Mouse (Mus musculus): ENCODE measurements around the gene Txnip. TPM values are rescaled to one million over a fixed set of nuclear protein-coding genes. Genes with fewer than 3 reads are reported as not detected.
A peak's percentile ranks its signal among the peaks of the same experiment; 100 is the strongest.

Txnip gene
- polyA plus RNA-seq, 1 experiment from 2014 or later: 153 TPM

DNA sequence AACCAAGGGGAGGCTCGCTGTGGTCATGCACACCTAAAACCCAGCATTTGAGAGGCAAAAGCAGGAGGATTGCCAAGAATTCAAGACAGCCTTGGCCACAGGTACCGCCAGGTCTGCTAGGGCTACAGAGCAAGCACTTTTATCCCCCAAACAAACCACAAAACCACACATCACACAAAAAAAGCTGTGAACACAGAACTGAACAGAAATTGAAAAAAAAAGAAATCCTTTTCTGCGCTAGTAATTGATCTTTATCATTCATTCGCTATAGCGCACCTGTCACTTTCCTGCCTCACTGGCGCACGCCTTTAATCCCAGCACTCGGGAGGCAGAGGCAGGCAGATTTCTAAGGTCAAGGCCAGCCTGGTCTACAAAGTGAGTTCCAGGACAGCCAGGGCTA lies 5.5 kb downstream of the Txnip start:
- Histone ChIP-seq H3K4me2 (no peak overlapping the region), H3K4me1 (peaks cover 67% of the 10 kb centered on the region), H3K36me3 (peaks cover 25% of the 10 kb centered on the region), H3K9ac (no peak overlapping the region), H3K4me3 (replicated peaks) (no peak overlapping the region), H3K27ac (peak overlapping the region; percentile 90), H3K9me3 (replicated peaks) (no peaks in the 10 kb centered on the region), H3K27me3 (no peaks in the 10 kb centered on the region)
- WGBS: 91% methylated on average over 8 of the region's 8 CpGs
- ATAC-seq (replicated peaks; ENCODE audit: low FRiP score): no peak

DNA sequence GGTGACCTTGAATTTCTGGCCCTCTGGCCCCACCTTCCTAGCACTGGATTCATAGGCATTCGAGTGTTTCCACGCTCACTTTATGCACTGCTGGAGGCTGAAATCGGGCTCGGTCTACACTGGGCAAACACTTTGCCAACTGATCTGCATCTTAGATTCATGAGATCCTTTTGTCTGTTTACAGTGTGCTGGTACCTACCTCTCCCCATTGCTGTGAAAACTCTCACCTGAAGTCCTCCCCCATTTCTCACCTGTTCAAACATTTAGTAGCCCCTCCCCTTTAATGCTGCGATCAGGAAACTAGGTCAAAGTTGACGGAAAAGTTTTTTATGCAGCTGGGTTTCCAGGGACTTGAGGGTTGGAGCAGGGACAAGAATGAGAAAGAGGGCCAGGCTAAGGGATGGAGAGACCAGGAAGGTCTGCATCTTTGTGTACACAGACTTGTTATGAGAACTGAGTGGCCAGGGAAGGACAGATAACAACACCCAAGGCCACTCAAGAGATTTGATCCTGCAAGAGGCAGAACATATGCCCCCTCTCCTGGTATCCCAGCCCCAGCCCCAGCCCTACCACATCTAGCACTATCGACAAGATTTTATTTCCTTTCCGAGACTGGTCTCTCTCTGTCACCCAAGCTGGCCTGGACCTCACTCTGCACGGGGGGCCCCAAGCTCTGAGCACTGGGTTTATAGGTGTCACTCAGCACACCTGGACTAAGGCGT lies 6.3 kb downstream of the Txnip start:
- no peaks in the 10 kb centered on the region for H3K9me3 ChIP-seq (replicated peaks)
- H3K27ac ChIP-seq: peak overlapping the region; percentile 90
- 0 out of 2 replicates have a peak overlapping the region, but pooled peaks have one; percentile 0 for H3K4me3 ChIP-seq (replicated peaks)
- WGBS: 42% methylated on average over 10 of the region's 10 CpGs
- H3K4me2 ChIP-seq: peak overlapping the region; percentile 32
- H3K27me3 ChIP-seq: no peaks in the 10 kb centered on the region
- peaks cover 25% of the 10 kb centered on the region for H3K36me3 ChIP-seq
- peak; percentile 36; the same call in 1 of the 2 replicates for ATAC-seq (replicated peaks; ENCODE audit: low FRiP score)
- peaks cover 72% of the 10 kb centered on the region for H3K4me1 ChIP-seq
- peak overlapping the region; percentile 18; the same call in 1 of the 2 replicates for H3K9ac ChIP-seq

DNA sequence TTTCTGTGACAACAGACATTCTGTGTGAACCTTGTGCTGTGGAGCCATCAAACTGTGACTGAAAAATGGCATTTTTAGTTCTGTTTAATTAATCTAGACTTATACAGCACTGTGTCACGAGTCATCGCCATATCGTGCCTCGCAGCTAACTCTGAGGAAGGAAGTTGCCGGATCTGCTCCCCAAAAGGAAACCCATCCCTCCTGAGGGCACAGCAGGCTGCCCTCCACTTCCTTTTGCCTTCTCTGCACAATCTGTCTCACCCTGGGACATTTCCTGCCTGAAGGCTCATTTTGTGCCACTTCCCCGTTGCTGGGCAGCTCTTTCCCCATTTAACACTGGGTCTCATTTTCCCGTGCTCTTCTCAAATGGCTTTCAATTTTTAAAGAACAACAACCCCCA lies 6.9 kb downstream of the Txnip start:
- Histone ChIP-seq H3K4me3 (replicated peaks) (0 out of 2 replicates have a peak overlapping the region, but pooled peaks have one; percentile 0), H3K9me3 (replicated peaks) (no peaks in the 10 kb centered on the region), H3K4me2 (peak overlapping the region; percentile 32), H3K27me3 (no peaks in the 10 kb centered on the region), H3K9ac (peak overlapping the region; percentile 18; the same call in 1 of the 2 replicates), H3K36me3 (peaks cover 19% of the 10 kb centered on the region), H3K27ac (peak overlapping the region; percentile 90), H3K4me1 (peaks cover 68% of the 10 kb centered on the region)
- 18% methylated on average over 7 of the region's 7 CpGs for WGBS
- ATAC-seq (replicated peaks; ENCODE audit: low FRiP score): peak; percentile 27; the same call in 1 of the 2 replicates

DNA sequence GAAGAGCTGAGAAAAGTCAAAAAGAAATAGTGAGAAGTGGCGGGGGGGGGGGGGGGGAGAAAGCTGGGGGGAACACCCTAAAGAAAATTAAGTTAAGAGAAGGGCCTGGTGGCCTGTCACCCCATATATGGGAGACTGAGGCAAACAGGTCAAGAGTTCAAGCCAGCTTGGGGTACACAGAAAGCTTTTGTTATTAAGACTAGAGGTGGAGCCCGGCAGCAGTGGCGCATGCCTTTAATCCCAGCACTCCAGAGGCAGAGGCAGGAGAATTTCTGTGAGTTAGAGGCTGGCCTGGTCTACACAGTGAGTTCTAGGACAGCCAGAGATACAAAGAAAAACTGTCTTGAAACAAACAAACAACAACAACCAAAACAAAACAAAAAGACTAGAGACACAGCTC lies 7.3 kb downstream of the Txnip start:
- H3K4me1 ChIP-seq: peaks cover 66% of the 10 kb centered on the region
- peak overlapping the region; percentile 32; the same call in 1 of the 2 replicates for H3K4me2 ChIP-seq
- H3K27ac ChIP-seq: peak overlapping the region; percentile 90
- no peak overlapping the region for H3K4me3 ChIP-seq (replicated peaks)
- H3K9me3 ChIP-seq (replicated peaks): no peaks in the 10 kb centered on the region
- no peaks in the 10 kb centered on the region for H3K27me3 ChIP-seq
- ATAC-seq (replicated peaks; ENCODE audit: low FRiP score): no peak
- 82% methylated on average over 3 of the region's 3 CpGs for WGBS
- no peak overlapping the region for H3K9ac ChIP-seq
- H3K36me3 ChIP-seq: peaks cover 15% of the 10 kb centered on the region

DNA sequence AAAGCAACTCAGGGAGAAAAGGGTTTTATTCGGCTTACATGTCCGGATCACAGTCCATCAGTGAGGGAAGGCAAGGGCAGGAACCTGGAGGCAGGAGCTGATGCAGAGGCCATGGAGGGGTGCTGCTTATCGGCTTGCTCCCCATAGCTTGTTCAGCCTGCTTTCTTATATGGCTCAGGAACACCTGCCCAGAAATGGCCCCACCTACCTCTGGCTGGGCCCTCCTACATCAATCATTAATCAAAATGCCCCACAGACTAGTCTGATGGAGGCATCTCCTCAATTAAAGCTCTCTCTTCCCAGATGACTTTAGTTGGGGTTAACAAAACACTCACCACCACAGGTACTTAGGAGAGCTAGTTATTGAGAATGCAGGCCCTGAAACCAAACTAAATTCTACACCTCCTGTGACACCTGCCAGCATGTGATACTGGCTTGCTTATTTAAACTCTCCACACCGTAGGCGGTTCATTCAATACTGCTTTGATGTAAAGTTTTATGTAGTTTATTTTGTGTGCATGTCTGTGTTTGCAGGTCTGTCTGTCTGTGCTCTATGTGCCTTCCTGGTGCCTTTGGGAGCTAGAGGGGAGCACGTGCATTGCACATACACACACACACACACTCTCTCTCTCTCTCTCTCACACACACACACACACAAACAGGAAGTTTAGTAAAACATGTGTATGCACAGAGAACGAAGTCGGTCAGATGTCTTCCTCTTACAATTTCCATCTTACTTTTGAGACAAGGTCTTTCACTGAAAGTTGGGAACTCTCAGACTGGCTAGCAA lies 9.1 kb downstream of the Txnip start:
- no peak for ATAC-seq (replicated peaks; ENCODE audit: low FRiP score)
- no peaks in the 10 kb centered on the region for H3K36me3 ChIP-seq
- H3K4me3 ChIP-seq (replicated peaks): no peak overlapping the region
- H3K4me1 ChIP-seq: peaks cover 54% of the 10 kb centered on the region
- no peak overlapping the region for H3K9ac ChIP-seq
- H3K4me2 ChIP-seq: no peak overlapping the region
- 69% methylated on average over 8 of the region's 8 CpGs for WGBS
- H3K27ac ChIP-seq: 0 out of 2 replicates have a peak overlapping the region, but pooled peaks have one; percentile 22
- no peaks in the 10 kb centered on the region for H3K9me3 ChIP-seq (replicated peaks)
- H3K27me3 ChIP-seq: no peaks in the 10 kb centered on the region

DNA sequence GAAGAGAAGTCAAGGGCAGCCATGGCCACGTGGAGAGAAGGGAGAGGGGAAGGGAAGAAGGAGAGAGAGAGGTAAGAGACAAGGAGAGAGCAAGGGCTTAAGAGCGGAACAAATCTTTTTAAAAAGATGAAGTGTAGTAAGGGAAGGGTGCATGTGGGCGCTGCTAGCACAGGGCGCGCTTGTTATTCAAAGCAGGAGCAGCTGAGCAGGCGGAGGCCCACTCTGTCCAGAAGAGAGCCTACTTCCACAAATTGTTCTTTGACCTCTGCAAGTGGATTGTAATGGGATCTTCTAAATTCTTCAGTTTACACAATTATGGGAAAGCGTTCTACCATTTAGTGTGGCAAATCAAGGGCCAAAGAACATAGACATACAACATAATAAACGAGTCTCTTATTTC lies 10.8 kb downstream of the Txnip start:
- no peaks in the 10 kb centered on the region for H3K9me3 ChIP-seq (replicated peaks)
- ATAC-seq (replicated peaks; ENCODE audit: low FRiP score): no peak
- H3K9ac ChIP-seq: no peak overlapping the region
- WGBS: 70% methylated on average over 8 of the region's 8 CpGs
- H3K27ac ChIP-seq: peak overlapping the region; percentile 54; the same call in 1 of the 2 replicates
- peaks cover 48% of the 10 kb centered on the region for H3K4me1 ChIP-seq
- no peaks in the 10 kb centered on the region for H3K36me3 ChIP-seq
- no peak overlapping the region for H3K4me3 ChIP-seq (replicated peaks)
- no peaks in the 10 kb centered on the region for H3K27me3 ChIP-seq
- H3K4me2 ChIP-seq: no peak overlapping the region

DNA sequence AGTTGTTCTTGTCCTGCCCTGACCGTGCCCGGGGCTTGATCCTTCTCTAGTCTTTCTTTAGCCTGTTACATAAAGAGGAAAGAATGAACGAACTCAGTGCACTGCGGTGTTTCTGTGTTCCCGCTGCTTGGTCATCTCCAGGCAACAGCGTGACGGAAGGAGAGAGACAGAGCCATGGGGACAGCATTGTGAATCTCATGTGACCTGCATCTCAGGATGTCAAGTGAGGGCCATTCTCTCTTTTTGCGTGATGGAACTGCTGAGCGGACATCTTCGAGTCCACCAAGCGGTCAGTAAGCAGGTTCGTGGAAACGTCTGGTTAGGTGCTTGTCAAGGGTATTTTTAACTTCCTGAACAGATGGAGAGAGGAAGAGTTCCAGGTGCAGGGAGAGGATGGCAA lies 11.7 kb downstream of the Txnip start:
- Histone ChIP-seq H3K4me3 (replicated peaks) (no peak overlapping the region), H3K9me3 (replicated peaks) (no peaks in the 10 kb centered on the region), H3K9ac (no peak overlapping the region), H3K4me2 (no peak overlapping the region), H3K36me3 (no peaks in the 10 kb centered on the region), H3K27ac (peak overlapping the region; percentile 3; the same call in 1 of the 2 replicates), H3K27me3 (no peaks in the 10 kb centered on the region), H3K4me1 (peaks cover 46% of the 10 kb centered on the region)
- 94% methylated on average over 13 of the region's 13 CpGs for WGBS
- ATAC-seq (replicated peaks; ENCODE audit: low FRiP score): no peak

DNA sequence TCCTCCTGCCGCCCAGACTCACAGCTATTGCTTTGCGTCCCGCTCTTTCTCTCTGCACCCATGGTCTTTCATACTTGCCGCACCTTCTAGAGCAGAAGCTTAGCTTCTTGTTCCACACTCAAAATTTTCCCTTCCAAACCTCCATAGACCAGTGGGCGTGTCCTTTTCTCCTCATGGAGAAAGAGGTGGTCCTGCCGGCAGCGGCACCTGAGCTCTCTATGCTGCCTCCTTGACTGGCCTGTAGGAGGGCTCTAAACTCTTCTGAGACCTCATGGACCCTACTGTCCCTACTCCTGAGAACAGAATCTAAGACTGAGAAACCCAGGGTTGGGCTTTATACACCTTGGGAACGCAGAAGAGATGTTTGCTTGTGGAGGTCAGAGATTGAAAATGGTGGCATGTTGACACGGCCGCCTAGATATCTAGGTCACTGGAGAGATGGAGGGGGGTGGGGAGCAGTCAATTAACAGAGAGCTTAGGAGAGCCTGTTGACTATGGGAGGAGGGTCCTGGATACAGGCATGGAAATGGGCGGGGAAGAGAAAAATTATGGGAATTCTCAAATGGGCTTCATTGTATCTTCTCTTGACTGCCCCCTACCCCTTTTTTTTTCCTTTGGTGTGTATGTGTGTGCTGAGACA lies 12.3 kb downstream of the Txnip start:
- Histone ChIP-seq H3K36me3 (no peaks in the 10 kb centered on the region), H3K27me3 (no peaks in the 10 kb centered on the region), H3K27ac (peak overlapping the region; percentile 66; the same call in 1 of the 2 replicates), H3K4me1 (peaks cover 42% of the 10 kb centered on the region), H3K4me3 (replicated peaks) (no peak overlapping the region), H3K9ac (no peak overlapping the region), H3K4me2 (no peak overlapping the region), H3K9me3 (replicated peaks) (no peaks in the 10 kb centered on the region)
- WGBS: 87% methylated on average over 11 of the region's 11 CpGs
- no peak for ATAC-seq (replicated peaks; ENCODE audit: low FRiP score)

DNA sequence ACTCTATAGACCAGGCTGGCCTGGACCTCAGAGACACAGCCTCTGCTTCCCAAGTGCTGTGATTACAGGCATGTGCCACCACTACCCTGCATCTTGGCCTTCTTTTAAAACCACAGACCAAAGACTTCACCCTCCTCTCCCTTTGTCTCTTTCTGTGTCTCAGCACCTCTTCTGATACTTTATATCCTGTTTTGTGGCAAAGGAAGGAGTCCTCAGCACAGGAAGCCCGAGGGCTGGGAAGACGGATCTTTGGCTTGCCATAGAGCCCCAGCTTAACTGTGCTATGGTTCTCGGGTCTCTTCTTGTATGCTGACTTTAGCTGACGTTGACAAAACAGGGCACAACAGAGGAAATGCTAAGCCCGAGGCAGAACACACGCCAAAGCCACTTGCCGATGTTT lies 12.9 kb downstream of the Txnip start:
- ATAC-seq (replicated peaks; ENCODE audit: low FRiP score): no peak
- H3K9me3 ChIP-seq (replicated peaks): no peaks in the 10 kb centered on the region
- H3K36me3 ChIP-seq: no peaks in the 10 kb centered on the region
- 75% methylated on average over 7 of the region's 7 CpGs for WGBS
- no peaks in the 10 kb centered on the region for H3K27me3 ChIP-seq
- peak overlapping the region; percentile 66 for H3K27ac ChIP-seq
- H3K4me1 ChIP-seq: peaks cover 44% of the 10 kb centered on the region
- H3K4me3 ChIP-seq (replicated peaks): no peak overlapping the region
- H3K9ac ChIP-seq: no peak overlapping the region
- H3K4me2 ChIP-seq: no peak overlapping the region

DNA sequence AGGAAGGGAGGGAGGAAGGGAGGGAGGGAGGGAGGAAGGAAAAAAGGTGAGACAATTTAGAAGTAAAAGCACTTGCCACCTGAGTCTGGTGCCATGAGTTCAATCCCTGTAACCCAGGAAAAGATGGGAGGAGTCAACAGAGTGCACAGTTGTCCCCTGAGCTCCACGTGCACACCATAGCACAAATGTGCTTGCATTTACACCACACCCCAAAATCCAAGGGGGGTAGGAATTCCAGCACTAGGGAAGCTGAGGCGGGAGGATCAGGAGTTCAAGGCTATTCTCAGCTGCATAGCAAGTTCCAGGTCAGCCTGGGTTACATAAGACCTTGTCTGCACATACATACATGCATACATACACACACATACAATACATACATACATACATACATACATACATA lies 13.6 kb downstream of the Txnip start:
- Histone ChIP-seq H3K9ac (no peak overlapping the region), H3K4me2 (no peak overlapping the region), H3K27ac (peak overlapping the region; percentile 72; the same call in 1 of the 2 replicates), H3K36me3 (no peaks in the 10 kb centered on the region), H3K4me1 (peaks cover 49% of the 10 kb centered on the region), H3K4me3 (replicated peaks) (no peak overlapping the region), H3K9me3 (replicated peaks) (no peaks in the 10 kb centered on the region), H3K27me3 (no peaks in the 10 kb centered on the region)
- WGBS: 77% methylated on average over 2 of the region's 2 CpGs
- ATAC-seq (replicated peaks; ENCODE audit: low FRiP score): no peak

DNA sequence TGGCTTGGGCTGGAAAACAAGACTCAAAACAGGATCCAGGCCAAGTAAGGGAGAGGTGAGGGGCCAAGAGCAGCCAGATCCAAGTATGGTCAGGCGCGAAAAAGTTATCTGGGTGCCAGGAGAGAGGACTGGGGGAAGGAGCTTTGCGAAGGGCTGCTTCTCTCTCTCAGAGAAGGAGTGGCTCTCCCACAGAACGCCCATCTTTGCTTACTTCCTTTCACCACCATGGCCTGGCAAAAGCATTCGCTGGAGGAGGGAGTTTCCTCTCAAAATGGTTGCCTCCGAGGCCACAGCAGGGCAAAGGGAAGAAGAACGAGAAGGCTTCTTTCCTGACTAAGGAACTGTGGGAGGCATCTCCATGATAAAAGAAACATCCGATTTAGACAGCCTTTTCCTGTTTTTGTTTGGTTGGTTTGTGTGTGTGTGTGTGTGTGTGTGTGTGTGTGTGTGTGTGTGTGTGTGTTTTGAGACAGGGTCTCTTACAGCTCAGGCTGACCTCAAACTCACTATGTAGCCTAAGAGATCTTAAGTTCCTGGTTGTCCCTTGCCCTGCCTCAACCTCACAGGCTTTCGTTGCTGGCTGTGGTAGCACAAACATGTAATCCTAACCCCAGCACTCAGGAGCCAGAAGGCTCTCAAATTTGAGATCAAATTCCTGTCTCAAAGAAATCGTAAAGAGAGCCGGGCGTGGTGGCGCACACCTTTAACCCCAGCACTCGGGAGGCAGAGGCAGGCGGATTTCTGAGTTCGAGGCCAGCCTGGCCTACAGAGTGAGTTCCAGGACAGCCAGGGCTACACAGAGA lies 14.3 kb downstream of the Txnip start:
- Histone ChIP-seq H3K4me2 (no peak overlapping the region), H3K4me3 (replicated peaks) (no peak overlapping the region), H3K4me1 (peaks cover 49% of the 10 kb centered on the region), H3K36me3 (no peaks in the 10 kb centered on the region), H3K9ac (no peak overlapping the region), H3K27ac (peak overlapping the region; percentile 72), H3K9me3 (replicated peaks) (no peaks in the 10 kb centered on the region), H3K27me3 (no peaks in the 10 kb centered on the region)
- ATAC-seq (replicated peaks; ENCODE audit: low FRiP score): no peak
- WGBS: 72% methylated on average over 16 of the region's 16 CpGs

Data from kidney, embryonic 15.5 days (tissue).